Mouse (Mus musculus) erythroblast, embryonic 14.5 days (primary cell): ENCODE results near the gene Mtm1. TPM values are rescaled to one million over a fixed set of nuclear protein-coding genes. Genes with fewer than 3 reads are reported as not detected.
"Not testable (repeated sequence)": the region's sequence is repeated elsewhere in the genome, so short reads cannot be mapped to it uniquely, and the experiment has no call there.

Source experiments
- H3K27me3 ChIP-seq: 2 replicates; pipeline ENCODE4 v1.6.1; 2012; ENCODE audit warnings: inconsistent platforms; ENCODE audit not compliant: control insufficient read depth
- H3K36me3 ChIP-seq: 2 replicates; pipeline ENCODE4 v1.6.1; 2012; ENCODE audit warnings: mild to moderate bottlenecking, inconsistent platforms; ENCODE audit not compliant: control insufficient read depth
- H3K4me1 ChIP-seq: 2 replicates; pipeline ENCODE4 v1.6.1; 2012; ENCODE audit warnings: inconsistent platforms; ENCODE audit not compliant: control insufficient read depth
- H3K4me3 ChIP-seq: replicated peaks from 2 replicates; pipeline ENCODE3; 2012; ENCODE audit warnings: moderate library complexity, mild to moderate bottlenecking, inconsistent platforms
- H3K9me3 ChIP-seq: 2 replicates; pipeline ENCODE4 v1.6.1; 2012; ENCODE audit warnings: low read length, inconsistent platforms, mixed read lengths; ENCODE audit not compliant: control insufficient read depth
- GATA1 ChIP-seq: IDR thresholded peaks from 2 replicates; pipeline ENCODE4 v1.6.1; 2012; ENCODE audit warnings: low read length, inconsistent platforms, mixed read lengths
- TAL1 ChIP-seq: IDR thresholded peaks from 3 replicates; pipeline ENCODE4 v1.6.1; 2012; ENCODE audit warnings: low read length, inconsistent platforms, mixed read lengths
- polyA plus RNA-seq: library from polyadenylated mRNA; stranded (reverse); fragments of >175 nt; gene quantifications from 2 replicates; pipeline ENCODE4 v1.2.3, GENCODE M21; 2012

Mtm1 gene
- polyA plus RNA-seq, 1 experiment: not detected

DNA sequence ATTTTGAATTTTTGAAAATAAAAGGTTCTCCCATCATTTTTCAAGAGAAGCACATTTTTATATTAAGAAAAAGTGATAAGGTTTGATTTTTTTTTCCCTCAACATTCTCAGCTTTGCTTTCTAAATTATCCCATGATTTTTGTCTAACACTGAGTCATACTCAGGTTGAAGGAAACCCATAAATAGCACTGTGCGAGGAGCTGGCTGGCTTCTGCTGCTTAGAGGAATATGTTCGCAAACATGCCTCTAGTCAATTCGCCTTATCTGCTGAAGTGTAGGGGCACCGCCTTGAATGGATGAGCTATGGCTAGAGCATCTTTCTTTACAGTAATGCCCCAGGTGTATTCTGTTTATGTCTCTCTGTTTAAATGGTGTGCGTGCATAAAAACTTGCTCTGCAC lies 103.8 kb downstream of the Mtm1 start:
- Histone ChIP-seq H3K27me3 (no peaks in the 10 kb centered on the region), H3K36me3 (no peaks in the 10 kb centered on the region), H3K4me3 (no peak overlapping the region), H3K9me3 (no peaks in the 10 kb centered on the region), H3K4me1 (no peaks in the 10 kb centered on the region)
- TF ChIP-seq GATA1 (no peak), TAL1 (no peak)

DNA sequence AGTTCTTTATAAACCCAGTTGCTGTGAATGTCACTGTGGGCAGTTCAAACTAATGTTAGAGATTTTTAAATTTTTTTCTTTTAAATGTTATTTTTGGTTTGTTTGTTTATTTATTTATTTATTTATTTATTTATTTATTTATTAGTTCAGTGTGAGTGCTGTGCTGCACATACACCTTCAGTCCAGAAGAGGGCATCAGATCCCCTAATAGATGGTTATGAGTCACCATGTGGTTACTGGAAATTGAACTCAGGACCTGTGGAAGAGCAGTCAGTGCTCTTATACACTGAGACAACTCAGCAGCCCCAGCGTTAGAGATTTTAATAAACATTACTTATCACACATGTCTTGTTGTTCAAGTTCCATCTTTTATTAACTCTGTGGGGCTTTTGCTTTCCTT lies 141.5 kb downstream of the Mtm1 start:
- Histone ChIP-seq H3K4me1 (no peaks in the 10 kb centered on the region), H3K9me3 (no peaks in the 10 kb centered on the region), H3K36me3 (no peaks in the 10 kb centered on the region), H3K4me3 (no peak overlapping the region), H3K27me3 (no peaks in the 10 kb centered on the region)
- no peak for TF ChIP-seq TAL1
- no peak for TF ChIP-seq GATA1

DNA sequence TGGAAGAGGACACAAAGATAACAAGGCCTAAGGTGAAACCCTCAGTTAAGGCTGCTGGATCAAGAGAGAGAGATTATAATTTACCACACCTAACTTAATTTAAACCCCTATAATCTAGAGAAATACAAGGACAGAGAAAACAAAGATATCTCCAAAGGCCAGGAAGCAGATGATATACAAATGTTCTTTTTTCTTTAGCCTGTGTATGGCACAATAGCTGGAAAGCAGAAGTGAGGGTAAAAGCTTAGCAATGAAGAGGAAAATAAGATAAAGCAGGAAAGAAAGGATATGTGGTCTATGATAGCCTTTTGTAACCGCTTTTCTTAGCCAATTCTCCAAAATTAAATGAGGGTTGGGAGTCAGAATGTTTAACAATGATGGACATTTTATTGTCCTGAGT lies 144.8 kb downstream of the Mtm1 start:
- H3K9me3 ChIP-seq: no peaks in the 10 kb centered on the region
- H3K36me3 ChIP-seq: no peaks in the 10 kb centered on the region
- no peaks in the 10 kb centered on the region for H3K27me3 ChIP-seq
- TF ChIP-seq TAL1: no peak
- TF ChIP-seq GATA1: no peak
- H3K4me1 ChIP-seq: no peaks in the 10 kb centered on the region
- H3K4me3 ChIP-seq: no peak overlapping the region

DNA sequence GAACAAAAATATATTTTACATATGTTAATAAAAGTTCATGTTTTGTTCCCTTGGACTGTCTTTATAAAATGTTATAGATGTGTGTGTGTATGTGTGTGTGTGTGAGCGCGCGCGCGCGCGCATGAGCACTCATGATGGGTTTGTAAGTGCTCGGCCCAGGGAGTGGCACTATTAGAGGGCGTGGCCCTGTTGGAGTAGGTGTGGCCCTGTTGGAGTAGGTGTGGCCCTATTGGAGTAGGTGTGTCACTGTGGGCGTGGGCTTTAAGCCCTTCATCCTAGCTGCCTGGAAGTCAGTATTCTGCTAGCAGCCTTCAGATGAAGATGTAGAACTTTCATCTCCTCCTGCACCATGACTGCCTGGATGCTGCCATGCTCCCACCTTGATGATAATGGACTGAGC lies 151.2 kb downstream of the Mtm1 start:
- H3K36me3 ChIP-seq, H3K4me3 ChIP-seq, H3K9me3 ChIP-seq, H3K27me3 ChIP-seq: not testable (repeated sequence)
- peaks cover 26% of the 10 kb centered on the region for H3K4me1 ChIP-seq

DNA sequence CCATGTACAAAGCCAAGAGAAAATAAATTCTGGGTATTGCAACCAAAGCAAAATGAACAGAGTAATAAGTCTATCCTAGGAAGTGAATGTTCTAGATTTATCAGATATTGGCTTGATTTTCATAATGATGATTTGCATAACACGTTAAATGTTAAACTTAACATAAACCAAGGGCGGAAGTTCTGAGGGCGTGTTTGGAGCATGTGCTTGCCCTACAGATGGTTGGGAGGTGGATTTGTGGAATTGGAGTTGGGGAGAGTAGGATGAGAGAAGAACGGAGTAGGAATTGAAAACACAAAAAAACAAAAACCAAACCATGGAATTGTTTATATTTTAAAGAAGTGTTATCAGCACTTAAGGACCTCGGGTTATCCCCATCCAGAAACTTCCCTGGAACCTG lies 153.5 kb downstream of the Mtm1 start:
- Histone ChIP-seq H3K4me3 (peak overlapping the region; percentile 83), H3K9me3 (peaks cover 2% of the 10 kb centered on the region; the same call in 1 of the 2 replicates), H3K4me1 (peaks cover 27% of the 10 kb centered on the region), H3K27me3 (no peaks in the 10 kb centered on the region), H3K36me3 (peaks cover 2% of the 10 kb centered on the region)
- TF ChIP-seq TAL1 (no peak), GATA1 (no peak)

DNA sequence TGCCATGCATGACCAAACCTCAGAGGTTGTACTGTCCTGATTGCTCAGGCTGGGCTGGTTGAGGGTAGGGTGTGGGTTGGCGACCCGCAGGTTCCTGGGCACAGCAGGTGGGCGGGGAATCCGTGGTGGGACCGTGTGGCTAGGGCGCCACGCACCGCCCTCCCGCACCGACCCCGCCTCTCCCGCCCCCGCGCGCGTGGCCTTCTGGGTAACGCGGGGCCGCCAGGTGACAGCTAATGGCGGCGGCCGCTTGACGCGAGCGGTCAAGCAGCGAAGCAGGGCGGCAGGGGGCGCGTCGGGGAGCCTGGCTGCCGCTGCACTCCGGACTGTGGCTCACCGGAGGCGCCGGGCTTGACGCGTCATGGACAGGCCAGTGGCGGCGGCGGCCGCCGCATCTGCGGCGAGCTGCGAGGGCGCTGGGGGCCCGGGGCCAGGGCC lies 154.0 kb downstream of the Mtm1 start, which contains the start of gene Mtmr1:
Mtmr1 (plus strand) TSS at position 207 of the 438 bp plus-strand sequence.
- TF ChIP-seq TAL1 (no peak), GATA1 (no peak)
- H3K27me3 ChIP-seq: no peaks in the 10 kb centered on the region
- H3K36me3 ChIP-seq: peaks cover 2% of the 10 kb centered on the region
- H3K4me3 ChIP-seq: peak within 1 kb of the TSS; percentile 83
- peaks cover 27% of the 10 kb centered on the region for H3K4me1 ChIP-seq
- H3K9me3 ChIP-seq: peaks cover 2% of the 10 kb centered on the region; the same call in 1 of the 2 replicates

DNA sequence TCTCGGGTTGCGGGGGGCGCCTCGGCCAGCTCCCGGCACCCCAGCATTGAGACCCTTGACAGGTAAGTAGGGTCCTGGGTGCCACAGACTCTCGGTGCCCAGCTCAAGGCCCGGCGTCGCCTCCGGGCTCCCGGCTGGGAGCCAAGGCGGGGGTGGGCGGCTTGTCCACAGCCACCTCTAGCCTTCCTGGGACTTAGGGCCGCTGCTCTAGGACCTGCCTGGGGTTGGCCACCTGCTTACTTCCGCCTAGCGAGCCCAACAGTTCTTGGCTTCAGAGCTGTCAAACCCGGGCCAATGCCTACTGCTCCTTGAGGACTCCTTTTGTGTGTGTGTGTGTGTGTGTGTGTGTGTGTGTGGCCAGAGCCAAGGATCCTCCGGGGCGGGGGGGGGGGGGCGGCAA lies 154.4 kb downstream of the Mtm1 start:
- peaks cover 27% of the 10 kb centered on the region for H3K4me1 ChIP-seq
- H3K9me3 ChIP-seq: peaks cover 2% of the 10 kb centered on the region; the same call in 1 of the 2 replicates
- peak overlapping the region; percentile 83 for H3K4me3 ChIP-seq
- H3K27me3 ChIP-seq: no peaks in the 10 kb centered on the region
- TF ChIP-seq TAL1 (no peak), GATA1 (no peak)
- H3K36me3 ChIP-seq: peaks cover 2% of the 10 kb centered on the region

Other genes with a start within 250 kb of the Mtm1 start
- not detected in 2 replicates for gene Mamld1, start 160.5 kb upstream of the Mtm1 start, polyA plus RNA-seq
- 0.10 TPM in 1 of 2 replicates, not detected in the other for gene Mtmr1, start 154.0 kb downstream of the Mtm1 start, polyA plus RNA-seq